11 mouse cellular contexts compared by ENCODE assay signal in genomic region chr8:120167821-120168220, GRCm38 (mm10). TPM values are rescaled to one million over a fixed set of nuclear protein-coding genes. Genes with fewer than 3 reads are reported as not detected.
DNase-seq lines count a peak whose midpoint lies in the region; ATAC-seq lines count a peak whose summit lies in the region.
"Had no signal": no experiment of that assay in that cellular context is flagged by ENCODE, and none has a peak within 500 bp of the region (broad histone marks: within the 10 kb centered on the region; RNA-seq: fewer than 3 reads in every experiment).

No protein-coding gene starts in this region.

- H3K9ac ChIP-seq in midbrain, embryonic 15.5 days = no peak overlapping the region
- H3K9ac ChIP-seq in kidney, embryonic 14.5 days (ENCODE audit: low read depth, low read length) = no peak overlapping the region
- H3K9ac ChIP-seq: embryonic facial prominence, embryonic 15.5 days; lung, embryonic 14.5 days had no signal

- 0 out of 2 replicates have a peak overlapping the region, but pooled peaks have one; percentile 6 for H3K4me2 ChIP-seq in midbrain, embryonic 15.5 days
- H3K4me2 ChIP-seq in kidney, embryonic 14.5 days (replicated peaks; ENCODE audit: low read depth, low read length) = no peak overlapping the region
- H3K4me2 ChIP-seq: embryonic facial prominence, embryonic 15.5 days; lung, embryonic 14.5 days had no signal

- no peak overlapping the region for H3K4me3 ChIP-seq in embryonic facial prominence, embryonic 10.5 days
- no peak overlapping the region for H3K4me3 ChIP-seq in midbrain, embryonic 15.5 days
- H3K4me3 ChIP-seq in kidney, embryonic 14.5 days (ENCODE audit: low read length) = no peak overlapping the region
- H3K4me3 ChIP-seq: embryonic facial prominence, embryonic 15.5 days had no signal

- 29% methylated on average over 5 of the region's 5 CpGs for WGBS in embryonic facial prominence, embryonic 10.5 days
- 11% methylated on average over 5 of the region's 5 CpGs for WGBS in midbrain, embryonic 15.5 days
- WGBS in kidney, embryonic 14.5 days = 39% methylated on average over 5 of the region's 5 CpGs

- H3K9me3 ChIP-seq in embryonic facial prominence, embryonic 10.5 days = no peaks in the 10 kb centered on the region
- no peaks in the 10 kb centered on the region for H3K9me3 ChIP-seq in midbrain, embryonic 15.5 days
- H3K9me3 ChIP-seq in kidney, embryonic 14.5 days (ENCODE audit: control insufficient read depth, low read length) = no peaks in the 10 kb centered on the region
- H3K9me3 ChIP-seq: embryonic facial prominence, embryonic 15.5 days had no signal

- peak; percentile 61 for DNase-seq in Muller cell, postnatal 12 days (ENCODE audit: inconsistent ontology term)
- no peak for DNase-seq in embryonic facial prominence, embryonic 10.5 days (ENCODE audit: low spot score)
- DNase-seq in layer of hippocampus, adult 9-11 months = peak; percentile 76
- DNase-seq in natural killer cell, adult 2 months (ENCODE audit: low spot score in 2 of 2) = no peak
- DNase-seq: heart, adult 18-20 months; lung, embryonic 14.5 days had no signal

- peak; percentile 32; the same call in 1 of the 2 replicates for ATAC-seq in midbrain, embryonic 15.5 days (replicated peaks)
- no peak for ATAC-seq in kidney, embryonic 14.5 days (ENCODE audit: low FRiP score, low TSS enrichment)
- no peak for ATAC-seq in CD4-positive, CD25-positive, alpha-beta regulatory T cell, adult 4 months
- ATAC-seq: intestine, postnatal 0 days had no signal

- peaks cover 64% of the 10 kb centered on the region for H3K27me3 ChIP-seq in embryonic facial prominence, embryonic 10.5 days (replicated peaks; ENCODE audit: low read depth, poor library complexity, severe bottlenecking)
- H3K27me3 ChIP-seq in midbrain, embryonic 15.5 days (replicated peaks) = 0 out of 2 replicates have a peak, but pooled peaks cover 2% of the 10 kb centered on the region
- no peaks in the 10 kb centered on the region for H3K27me3 ChIP-seq in kidney, embryonic 14.5 days (ENCODE audit: control insufficient read depth, insufficient read depth, low read length)

- H3K4me1 ChIP-seq in embryonic facial prominence, embryonic 10.5 days = peaks cover 46% of the 10 kb centered on the region
- H3K4me1 ChIP-seq in midbrain, embryonic 15.5 days = peaks cover 15% of the 10 kb centered on the region
- H3K4me1 ChIP-seq in kidney, embryonic 14.5 days (ENCODE audit: control insufficient read depth, insufficient read depth, low read length) = no peaks in the 10 kb centered on the region

- H3K36me3 ChIP-seq in embryonic facial prominence, embryonic 10.5 days (replicated peaks) = no peaks in the 10 kb centered on the region
- no peaks in the 10 kb centered on the region for H3K36me3 ChIP-seq in midbrain, embryonic 15.5 days (replicated peaks)
- H3K36me3 ChIP-seq in kidney, embryonic 14.5 days (ENCODE audit: control insufficient read depth, insufficient read depth, low read length) = no peaks in the 10 kb centered on the region
- H3K36me3 ChIP-seq: embryonic facial prominence, embryonic 15.5 days had no signal

- H3K27ac ChIP-seq in embryonic facial prominence, embryonic 10.5 days (replicated peaks) = peak overlapping the region; percentile 37
- peak overlapping the region; percentile 57 for H3K27ac ChIP-seq in midbrain, embryonic 15.5 days
- no peak overlapping the region for H3K27ac ChIP-seq in kidney, embryonic 14.5 days (ENCODE audit: low read depth, low read length)
- H3K27ac ChIP-seq: embryonic facial prominence, embryonic 15.5 days had no signal

RNA-seq across cellular contexts. Expression of gene Fam92b, which starts 9.4 kb away (rescaled TPM):
- polyA plus RNA-seq in embryonic facial prominence, embryonic 10.5 days (2016; fragmentation: Nextera tagmentation; extraction: Ambion mirVana) = 0.83 and 0.86 TPM in 2 replicates
- polyA plus RNA-seq in midbrain, embryonic 15.5 days (2015; fragmentation: Nextera tagmentation; extraction: Ambion mirVana) = 2.1 and 2.2 TPM in 2 replicates
- polyA plus RNA-seq in kidney, embryonic 14.5 days (2014; fragmentation: Nextera tagmentation; extraction: Ambion mirVana) = 0.24 TPM in 1 of 2 replicates, not detected in the other
- not detected for polyA plus RNA-seq in CD4-positive, CD25-positive, alpha-beta regulatory T cell, adult 4 months (2017; shearing (Covaris generic))
- polyA plus RNA-seq: intestine, postnatal 0 days; lung, embryonic 14.5 days had no signal

RNA-seq across cellular contexts. Expression of gene 6430548M08Rik, which starts 53.9 kb away (rescaled TPM):
- 3.1 and 3.4 TPM in 2 replicates for polyA plus RNA-seq in embryonic facial prominence, embryonic 10.5 days (2016; fragmentation: Nextera tagmentation; extraction: Ambion mirVana)
- polyA plus RNA-seq in midbrain, embryonic 15.5 days (2015; fragmentation: Nextera tagmentation; extraction: Ambion mirVana) = 33.6 and 35.7 TPM in 2 replicates
- polyA plus RNA-seq in kidney, embryonic 14.5 days (2014; fragmentation: Nextera tagmentation; extraction: Ambion mirVana) = 2.4 and 3.9 TPM in 2 replicates
- under 1 TPM in 1 of 2 experiments, not detected in 1; 0.20 TPM for polyA plus RNA-seq in CD4-positive, CD25-positive, alpha-beta regulatory T cell, adult 4 months (2017; shearing (Covaris generic))

Comparison
In these comparisons a context has a peak if more than half of its experiments do, and no peak if none do; other contexts are left out.
1. DNase-seq: peak in Muller cell, postnatal 12 days (single experiment) and layer of hippocampus, adult 9-11 months (single experiment); none in embryonic facial prominence, embryonic 10.5 days (single experiment) and natural killer cell, adult 2 months (0 of 2).